30 mouse cellular contexts compared by ENCODE assay signal in genomic region chr6:42293327-42293726, GRCm38 (mm10). TPM values are rescaled to one million over a fixed set of nuclear protein-coding genes. Genes with fewer than 3 reads are reported as not detected.
A peak's percentile ranks its signal among the peaks of the same experiment; 100 is the strongest.
DNase-seq lines count a peak whose midpoint lies in the region; ATAC-seq lines count a peak whose summit lies in the region.
"Had no signal": no experiment of that assay in that cellular context is flagged by ENCODE, and none has a peak within 500 bp of the region (broad histone marks: within the 10 kb centered on the region; RNA-seq: fewer than 3 reads in every experiment).

No protein-coding gene starts in this region.

- H3K9ac ChIP-seq in forebrain, embryonic 14.5 days (ENCODE audit: low read length), result no peak overlapping the region
- H3K9ac ChIP-seq in heart, embryonic 12.5 days, result no peak overlapping the region
- H3K9ac ChIP-seq: embryonic facial prominence, embryonic 12.5 days; hindbrain, embryonic 12.5 days; intestine, embryonic 15.5 days; limb, embryonic 12.5 days; liver, embryonic 15.5 days; lung, embryonic 14.5 days; neural tube, embryonic 15.5 days had no signal

- H3K27me3 ChIP-seq in forebrain, embryonic 14.5 days (replicated peaks; ENCODE audit: control insufficient read depth, insufficient read depth, low read length), result no peaks in the 10 kb centered on the region
- no peaks in the 10 kb centered on the region for H3K27me3 ChIP-seq in heart, embryonic 12.5 days (replicated peaks)
- H3K27me3 ChIP-seq: embryonic facial prominence, embryonic 12.5 days; hindbrain, embryonic 12.5 days; intestine, embryonic 15.5 days; limb, embryonic 12.5 days; liver, embryonic 15.5 days; neural tube, embryonic 15.5 days had no signal

- peak; percentile 28 to 36 for DNase-seq in spleen, adult 18-20 months
- no peak for DNase-seq in spleen, adult 12 weeks (ENCODE audit: low spot score)
- no peak for DNase-seq in forebrain, embryonic 14.5 days (ENCODE audit: low spot score)
- DNase-seq in kidney, postnatal 14 days, result no peak
- DNase-seq: adrenal gland, adult 8-10 months; cerebellum, adult 9-10 months; cerebellum, postnatal 36 days; embryo, embryonic 11 days; kidney, adult 2 months; layer of hippocampus, adult 9-11 months; lung, embryonic 14.5 days; midbrain, embryonic 14.5 days; right cerebral cortex, postnatal 25 days; thymus, postnatal 4 days had no signal

- H3K27ac ChIP-seq in forebrain, embryonic 14.5 days (ENCODE audit: low read depth, low read length), result no peak overlapping the region
- no peak overlapping the region for H3K27ac ChIP-seq in heart, embryonic 12.5 days (ENCODE audit: poor library complexity, severe bottlenecking)
- H3K27ac ChIP-seq: embryonic facial prominence, embryonic 12.5 days; forebrain, embryonic 10.5 days; hindbrain, embryonic 12.5 days; hindbrain, postnatal 0 days; intestine, embryonic 15.5 days; limb, embryonic 12.5 days; liver, embryonic 15.5 days; neural tube, embryonic 15.5 days had no signal

- ATAC-seq in granulocyte monocyte progenitor cell, adult 5-6 weeks (replicated peaks; ENCODE audit: poor library complexity, severe bottlenecking), result peak; percentile 98
- ATAC-seq in neutrophil, adult 5-6 weeks (ENCODE audit: extremely low read depth, insufficient number of reproducible peaks, low FRiP score, poor library complexity, severe bottlenecking), result peak; percentile 86
- no peak for ATAC-seq in forebrain, embryonic 14.5 days
- no peak for ATAC-seq in heart, embryonic 12.5 days (ENCODE audit: insufficient number of reproducible peaks, low FRiP score)
- ATAC-seq: forebrain, embryonic 16.5 days; hindbrain, postnatal 0 days; intestine, embryonic 15.5 days had no signal

- H3K4me1 ChIP-seq in forebrain, embryonic 14.5 days (ENCODE audit: control insufficient read depth, insufficient read depth, low read length), result no peaks in the 10 kb centered on the region
- peaks cover 14% of the 10 kb centered on the region for H3K4me1 ChIP-seq in heart, embryonic 12.5 days (replicated peaks)
- H3K4me1 ChIP-seq: embryonic facial prominence, embryonic 12.5 days; forebrain, embryonic 10.5 days; hindbrain, embryonic 12.5 days; intestine, embryonic 15.5 days; liver, embryonic 15.5 days; neural tube, embryonic 15.5 days had no signal

- no peak overlapping the region for H3K4me2 ChIP-seq in forebrain, embryonic 14.5 days (ENCODE audit: low read length)
- no peak overlapping the region for H3K4me2 ChIP-seq in heart, embryonic 12.5 days
- H3K4me2 ChIP-seq: embryonic facial prominence, embryonic 12.5 days; hindbrain, embryonic 12.5 days; intestine, embryonic 15.5 days; limb, embryonic 12.5 days; liver, embryonic 15.5 days; lung, embryonic 14.5 days; neural tube, embryonic 15.5 days had no signal

- H3K36me3 ChIP-seq in forebrain, embryonic 14.5 days (ENCODE audit: control insufficient read depth, insufficient read depth, low read length), result peaks cover 63% of the 10 kb centered on the region
- H3K36me3 ChIP-seq in heart, embryonic 12.5 days, result peaks cover 18% of the 10 kb centered on the region
- H3K36me3 ChIP-seq: embryonic facial prominence, embryonic 12.5 days; intestine, embryonic 15.5 days; liver, embryonic 15.5 days had no signal

- no peak overlapping the region for H3K4me3 ChIP-seq in forebrain, embryonic 14.5 days (ENCODE audit: low read depth, low read length)
- H3K4me3 ChIP-seq in heart, embryonic 12.5 days, result no peak overlapping the region
- H3K4me3 ChIP-seq: embryonic facial prominence, embryonic 12.5 days; forebrain, embryonic 10.5 days; hindbrain, embryonic 12.5 days; intestine, embryonic 15.5 days; limb, embryonic 12.5 days; liver, embryonic 15.5 days; neural tube, embryonic 15.5 days had no signal

- H3K9me3 ChIP-seq in forebrain, embryonic 14.5 days (replicated peaks; ENCODE audit: control insufficient read depth, low read length), result no peaks in the 10 kb centered on the region
- H3K9me3 ChIP-seq in heart, embryonic 12.5 days (replicated peaks), result no peaks in the 10 kb centered on the region
- H3K9me3 ChIP-seq: embryonic facial prominence, embryonic 12.5 days; forebrain, embryonic 10.5 days; hindbrain, embryonic 12.5 days; intestine, embryonic 15.5 days; limb, embryonic 12.5 days; liver, embryonic 15.5 days; neural tube, embryonic 15.5 days had no signal

- 94% methylated on average over 6 of the region's 6 CpGs for WGBS in forebrain, embryonic 14.5 days
- 84% methylated on average over 6 of the region's 6 CpGs for WGBS in heart, embryonic 12.5 days

RNA-seq across cellular contexts. Expression of gene Clcn1, which starts 6.8 kb away (rescaled TPM):
- not detected in 2 replicates for total RNA-seq in granulocyte monocyte progenitor cell, adult 5-6 weeks (2014; fragmentation: Nextera tagmentation)
- 1.9 TPM in 1 of 2 replicates, not detected in the other for total RNA-seq in granulocyte monocyte progenitor cell, adult 5-6 weeks (2017)
- 0.81 and 1.1 TPM in 2 replicates for total RNA-seq in neutrophil, adult 5-6 weeks (2017)
- polyA plus RNA-seq in forebrain, embryonic 14.5 days (2014; fragmentation: Nextera tagmentation; extraction: Ambion mirVana), result 1.3 and 1.6 TPM in 2 replicates
- 0.73 and 1.0 TPM in 2 replicates for polyA plus RNA-seq in heart, embryonic 12.5 days (2016; fragmentation: Nextera tagmentation; extraction: Ambion mirVana)
- polyA plus RNA-seq: lung, embryonic 14.5 days had no signal

RNA-seq across cellular contexts. Expression of gene Casp2, which starts 28.5 kb away (rescaled TPM):
- total RNA-seq in granulocyte monocyte progenitor cell, adult 5-6 weeks (2014; fragmentation: Nextera tagmentation), result 74.3 and 81.1 TPM in 2 replicates
- total RNA-seq in granulocyte monocyte progenitor cell, adult 5-6 weeks (2017), result 48.6 and 58.7 TPM in 2 replicates
- total RNA-seq in neutrophil, adult 5-6 weeks (2017), result 69.6 and 74.8 TPM in 2 replicates
- 61.3 and 65.4 TPM in 2 replicates for polyA plus RNA-seq in forebrain, embryonic 14.5 days (2014; fragmentation: Nextera tagmentation; extraction: Ambion mirVana)
- 37.6 and 38.1 TPM in 2 replicates for polyA plus RNA-seq in heart, embryonic 12.5 days (2016; fragmentation: Nextera tagmentation; extraction: Ambion mirVana)

RNA-seq across cellular contexts. Expression of gene Fam131b, which starts 31.1 kb away (rescaled TPM):
- not detected in 2 replicates for total RNA-seq in granulocyte monocyte progenitor cell, adult 5-6 weeks (2014; fragmentation: Nextera tagmentation)
- total RNA-seq in granulocyte monocyte progenitor cell, adult 5-6 weeks (2017), result not detected in 2 replicates
- 0.12 TPM in 1 of 2 replicates, not detected in the other for total RNA-seq in neutrophil, adult 5-6 weeks (2017)
- 4.7 and 5.6 TPM in 2 replicates for polyA plus RNA-seq in forebrain, embryonic 14.5 days (2014; fragmentation: Nextera tagmentation; extraction: Ambion mirVana)
- polyA plus RNA-seq in heart, embryonic 12.5 days (2016; fragmentation: Nextera tagmentation; extraction: Ambion mirVana), result 0.37 and 0.52 TPM in 2 replicates
- total RNA-seq: liver, adult 2 months had no signal
- polyA plus RNA-seq: liver, adult 2 months; liver, embryonic 15.5 days had no signal

RNA-seq across cellular contexts. Expression of gene Tmem139, which starts 31.6 kb away (rescaled TPM):
- not detected in 2 replicates for total RNA-seq in granulocyte monocyte progenitor cell, adult 5-6 weeks (2014; fragmentation: Nextera tagmentation)
- total RNA-seq in granulocyte monocyte progenitor cell, adult 5-6 weeks (2017), result not detected in 2 replicates
- not detected in 2 replicates for total RNA-seq in neutrophil, adult 5-6 weeks (2017)
- polyA plus RNA-seq in forebrain, embryonic 14.5 days (2014; fragmentation: Nextera tagmentation; extraction: Ambion mirVana), result not detected in 2 replicates
- 0.19 and 0.27 TPM in 2 replicates for polyA plus RNA-seq in heart, embryonic 12.5 days (2016; fragmentation: Nextera tagmentation; extraction: Ambion mirVana)
- total RNA-seq: gastrocnemius, adult 8-10 months; gastrocnemius, postnatal 4 days; left cerebral cortex, postnatal 14 days had no signal

RNA-seq across cellular contexts. Expression of gene Gstk1, which starts 47.6 kb away (rescaled TPM):
- total RNA-seq in granulocyte monocyte progenitor cell, adult 5-6 weeks (2014; fragmentation: Nextera tagmentation), result 10.5 and 16.7 TPM in 2 replicates
- 4.9 and 6.4 TPM in 2 replicates for total RNA-seq in granulocyte monocyte progenitor cell, adult 5-6 weeks (2017)
- total RNA-seq in neutrophil, adult 5-6 weeks (2017), result 3.9 and 4.2 TPM in 2 replicates
- 9.9 and 13.1 TPM in 2 replicates for polyA plus RNA-seq in forebrain, embryonic 14.5 days (2014; fragmentation: Nextera tagmentation; extraction: Ambion mirVana)
- 9.9 and 10.9 TPM in 2 replicates for polyA plus RNA-seq in heart, embryonic 12.5 days (2016; fragmentation: Nextera tagmentation; extraction: Ambion mirVana)

Comparison
In these comparisons a context has a peak if more than half of its experiments do, and no peak if none do; other contexts are left out.
1. DNase-seq: peak in spleen, adult 18-20 months (2 of 2); none in spleen, adult 12 weeks (single experiment), forebrain, embryonic 14.5 days (single experiment) and kidney, postnatal 14 days (single experiment).
2. ATAC-seq: peak in granulocyte monocyte progenitor cell, adult 5-6 weeks (single experiment) and neutrophil, adult 5-6 weeks (single experiment); none in forebrain, embryonic 14.5 days (single experiment) and heart, embryonic 12.5 days (single experiment).